Comparison of ENCODE assay signal across 29 mouse cellular contexts in genomic region chrX:12432289-12432688, GRCm38 (mm10).
DNase-seq lines count a peak whose midpoint lies in the region; ATAC-seq and TF ChIP-seq lines count a peak whose summit lies in the region.
"Had no signal": no experiment of that assay in that cellular context is flagged by ENCODE, and none has a peak within 500 bp of the region (broad histone marks: within the 10 kb centered on the region; RNA-seq: fewer than 3 reads in every experiment).

No protein-coding gene starts in this region.

- no peaks in the 10 kb centered on the region for H3K4me1 ChIP-seq in liver, postnatal 0 days (ENCODE audit: insufficient read depth)
- H3K4me1 ChIP-seq in liver, embryonic 11.5 days (replicated peaks; ENCODE audit: control insufficient read depth, insufficient read depth, low read length), result no peaks in the 10 kb centered on the region
- no peaks in the 10 kb centered on the region for H3K4me1 ChIP-seq in E14TG2a.4 (replicated peaks; ENCODE audit: low read depth, low read length)
- no peaks in the 10 kb centered on the region for H3K4me1 ChIP-seq in ES-E14 (ENCODE audit: control insufficient read depth in 2 of 2, insufficient read depth in 2 of 2, low read length in 2 of 2, poor library complexity in 1 of 2)
- H3K4me1 ChIP-seq: embryonic facial prominence, embryonic 12.5 days; limb, embryonic 12.5 days; lung, embryonic 15.5 days; megakaryocyte, embryonic 14.5 days had no signal

- H3K27me3 ChIP-seq in liver, postnatal 0 days (ENCODE audit: insufficient read depth, low read length), result no peaks in the 10 kb centered on the region
- H3K27me3 ChIP-seq in liver, embryonic 11.5 days (replicated peaks; ENCODE audit: control insufficient read depth, insufficient read depth, low read length), result peaks cover 3% of the 10 kb centered on the region
- no peaks in the 10 kb centered on the region for H3K27me3 ChIP-seq in E14TG2a.4 (ENCODE audit: insufficient read depth, low read length)
- H3K27me3 ChIP-seq: CH12.LX; embryonic facial prominence, embryonic 12.5 days; limb, embryonic 12.5 days; lung, embryonic 15.5 days; midbrain, embryonic 13.5 days had no signal

- in situ Hi-C loops in ES-E14 (cut with MboI; ENCODE audit: low sequenced_read_pairs in 2 of 2, unreplicated experiment in 2 of 2), result no loop called here

- no peak for ATAC-seq in liver, postnatal 0 days
- no peak for ATAC-seq in liver, embryonic 11.5 days (replicated peaks; ENCODE audit: low FRiP score)
- ATAC-seq: forebrain, embryonic 14.5 days; hindbrain, embryonic 16.5 days; midbrain, embryonic 13.5 days had no signal

- H3K27ac ChIP-seq in liver, postnatal 0 days (ENCODE audit: low read depth), result no peak overlapping the region
- H3K27ac ChIP-seq in liver, embryonic 11.5 days (ENCODE audit: low read depth, low read length), result no peak overlapping the region
- no peak overlapping the region for H3K27ac ChIP-seq in ES-E14 (ENCODE audit: insufficient read depth, low read depth, low read length, poor library complexity, severe bottlenecking)
- H3K27ac ChIP-seq: embryonic facial prominence, embryonic 12.5 days; heart, embryonic 13.5 days; hindbrain, embryonic 10.5 days; limb, embryonic 12.5 days; lung, embryonic 15.5 days; midbrain, embryonic 13.5 days had no signal

- intact Hi-C loops in left cerebral cortex, postnatal 10 days (cut with DNase I), result no loop called here

- no peaks in the 10 kb centered on the region for H3K9me3 ChIP-seq in liver, postnatal 0 days (ENCODE audit: low read length)
- H3K9me3 ChIP-seq in liver, embryonic 11.5 days (ENCODE audit: control insufficient read depth, low read length), result no peaks in the 10 kb centered on the region
- H3K9me3 ChIP-seq in E14TG2a.4 (ENCODE audit: low read length), result no peaks in the 10 kb centered on the region
- no peaks in the 10 kb centered on the region for H3K9me3 ChIP-seq in ES-E14 (ENCODE audit: control insufficient read depth, insufficient read depth, low read depth, low read length)
- H3K9me3 ChIP-seq: embryonic facial prominence, embryonic 12.5 days; limb, embryonic 12.5 days; lung, embryonic 15.5 days had no signal

- WGBS in liver, postnatal 0 days (ENCODE audit: insufficient replicate concordance), result 87% methylated on average over 2 of the region's 2 CpGs
- WGBS in liver, embryonic 11.5 days, result 74% methylated on average over 2 of the region's 2 CpGs

- no peak for TF ChIP-seq EP300 in liver, postnatal 0 days (IDR thresholded peaks at IDR 0.05; ENCODE audit: low read depth)

- DNase-seq in liver, postnatal 0 days, result no peak
- DNase-seq in liver, embryonic 11.5 days (ENCODE audit: low spot score), result no peak
- DNase-seq in ES-E14 (ENCODE audit: low read depth, low spot score) (peak; percentile 7), ZHBTc4 (ENCODE audit: low read depth, low spot score) (peak; percentile 71)
- no peak for DNase-seq in left cerebral cortex, postnatal 10 days (ENCODE audit: extremely low spot score in 1 of 2, low spot score in 2 of 2)
- DNase-seq in urinary bladder, postnatal 10 days (ENCODE audit: low spot score), result no peak
- no peak for DNase-seq in right cerebral cortex, adult 18-20 months
- DNase-seq: adrenal gland, postnatal 14 days; cerebellum, adult 11-12 months; cerebellum, adult 9-11 months; embryo, embryonic 11 days; gastrocnemius, postnatal 36 days; heart, adult 18-20 months; heart, postnatal 10 days; kidney, adult 11 months; kidney, postnatal 14 days; layer of hippocampus, adult 9-11 months; lung, postnatal 4 days had no signal

- H3K9ac ChIP-seq in liver, postnatal 0 days (replicated peaks), result no peak overlapping the region
- no peak overlapping the region for H3K9ac ChIP-seq in liver, embryonic 11.5 days (ENCODE audit: low read depth, low read length)
- no peak overlapping the region for H3K9ac ChIP-seq in ES-E14 (ENCODE audit: insufficient read depth, low read depth, low read length, poor library complexity, severe bottlenecking)
- H3K9ac ChIP-seq: embryonic facial prominence, embryonic 12.5 days; heart, embryonic 13.5 days; limb, embryonic 12.5 days; lung, embryonic 15.5 days; midbrain, embryonic 13.5 days had no signal

- TF ChIP-seq CTCF in liver, postnatal 0 days (IDR thresholded peaks at IDR 0.05; ENCODE audit: low read depth), result peak; percentile 35
- TF ChIP-seq CTCF in E14TG2a.4 (conservative IDR thresholded peaks at IDR 0.05; ENCODE audit: low read length), result peak; percentile 70

- H3K4me2 ChIP-seq in liver, postnatal 0 days (ENCODE audit: low read depth, low read length), result no peak overlapping the region
- H3K4me2 ChIP-seq in liver, embryonic 11.5 days, result no peak overlapping the region
- H3K4me2 ChIP-seq: embryonic facial prominence, embryonic 12.5 days; heart, embryonic 13.5 days; limb, embryonic 12.5 days; lung, embryonic 15.5 days; midbrain, embryonic 13.5 days had no signal

- no peak overlapping the region for H3K4me3 ChIP-seq in liver, postnatal 0 days (ENCODE audit: low read depth, low read length)
- no peak overlapping the region for H3K4me3 ChIP-seq in liver, embryonic 11.5 days (ENCODE audit: low read depth, low read length)
- no peak overlapping the region for H3K4me3 ChIP-seq in E14TG2a.4 (replicated peaks; ENCODE audit: low read length)
- no peak overlapping the region for H3K4me3 ChIP-seq in ES-E14 (ENCODE audit: insufficient read depth in 1 of 2, low read depth in 1 of 2, low read length in 2 of 2, poor library complexity in 1 of 2, severe bottlenecking in 1 of 2)
- H3K4me3 ChIP-seq: embryonic facial prominence, embryonic 12.5 days; heart, embryonic 13.5 days; hindbrain, embryonic 10.5 days; limb, embryonic 12.5 days; lung, embryonic 15.5 days; megakaryocyte, embryonic 14.5 days; midbrain, embryonic 13.5 days had no signal

- H3K36me3 ChIP-seq in liver, postnatal 0 days (replicated peaks; ENCODE audit: insufficient read depth, low read length), result no peaks in the 10 kb centered on the region
- H3K36me3 ChIP-seq in liver, embryonic 11.5 days (ENCODE audit: control insufficient read depth, insufficient read depth, low read length), result no peaks in the 10 kb centered on the region
- H3K36me3 ChIP-seq in E14TG2a.4 (ENCODE audit: insufficient read depth, low read length), result no peaks in the 10 kb centered on the region
- H3K36me3 ChIP-seq in ES-E14 (ENCODE audit: control insufficient read depth, insufficient read depth, low read length, poor library complexity, severe bottlenecking), result no peaks in the 10 kb centered on the region
- H3K36me3 ChIP-seq: embryonic facial prominence, embryonic 12.5 days; heart, embryonic 13.5 days; hindbrain, embryonic 10.5 days; limb, embryonic 12.5 days; lung, embryonic 15.5 days; midbrain, embryonic 13.5 days had no signal

TF ChIP-seq in ES-E14, 5 proteins besides CTCF, POLR2A, EP300 and RAD21:
- no peak for TF ChIP-seq MAFK (IDR thresholded peaks at IDR 0.05; ENCODE audit: insufficient read depth, low read depth, low read length)
- TF ChIP-seq ZNF384 (IDR thresholded peaks at IDR 0.05; ENCODE audit: low read depth, low read length), result no peak
- TF ChIP-seq HCFC1 (IDR thresholded peaks at IDR 0.05; ENCODE audit: borderline replicate concordance, insufficient read depth, low read length), result no peak
- TF ChIP-seq CHD2 (IDR thresholded peaks at IDR 0.05; ENCODE audit: low read depth, low read length), result no peak
- no peak for TF ChIP-seq ZC3H11A (IDR thresholded peaks at IDR 0.05; ENCODE audit: borderline replicate concordance, low read depth, low read length)

Comparison
In these comparisons a context has a peak if more than half of its experiments do, and no peak if none do; other contexts are left out.
1. DNase-seq: peak in ES-E14 (single experiment) and ZHBTc4 (single experiment); none in liver, postnatal 0 days (single experiment), liver, embryonic 11.5 days (single experiment), left cerebral cortex, postnatal 10 days (0 of 2), urinary bladder, postnatal 10 days (single experiment) and right cerebral cortex, adult 18-20 months (single experiment).